Mouse (Mus musculus): Measurements from ENCODE around the gene Rps3. TPM values are rescaled to one million over a fixed set of nuclear protein-coding genes. Genes with fewer than 3 reads are reported as not detected.
A peak's percentile ranks its signal among the peaks of the same experiment; 100 is the strongest.
"Not testable (repeated sequence)": the region's sequence is repeated elsewhere in the genome, so short reads cannot be mapped to it uniquely, and the experiment has no call there.

The Rps3 gene
- 386 and 406 TPM in 2 replicates for total RNA-seq (2015; ENCODE audit: low replicate concordance)
- total RNA-seq (2017; ENCODE audit: low replicate concordance) = 293 and 564 TPM in 2 replicates

- ATAC-seq (replicated peaks; ENCODE audit: low FRiP score, poor library complexity, severe bottlenecking) = peak; percentile 96
These were observed at the start of gene Rps3 for GRCm38 (mm10) chr7:99483271-99483923. Gene Rps3, minus strand, starts transcription at chr7:99483738.

- ATAC-seq (replicated peaks; ENCODE audit: low FRiP score, poor library complexity, severe bottlenecking) = peak; percentile 28
These were observed 49.0 kb upstream of the Rps3 start for GRCm38 (mm10) chr7:99532526-99532925.

GRCm38 (mm10) chr7:99531408-99531970 lies 48.0 kb upstream of the Rps3 start:
- peak; percentile 72 for ATAC-seq (replicated peaks; ENCODE audit: low FRiP score, poor library complexity, severe bottlenecking)

GRCm38 (mm10) chr7:99529410-99529809 lies 45.9 kb upstream of the Rps3 start:
- ATAC-seq (replicated peaks; ENCODE audit: low FRiP score, poor library complexity, severe bottlenecking) = no peak

- no peak for ATAC-seq (replicated peaks; ENCODE audit: low FRiP score, poor library complexity, severe bottlenecking)
These were observed 45.0 kb upstream of the Rps3 start for GRCm38 (mm10) chr7:99528547-99528946.

- no peak for ATAC-seq (replicated peaks; ENCODE audit: low FRiP score, poor library complexity, severe bottlenecking)
These were observed 40.3 kb upstream of the Rps3 start for GRCm38 (mm10) chr7:99523837-99524236.

GRCm38 (mm10) chr7:99523121-99523520 lies 39.6 kb upstream of the Rps3 start:
- no peak for ATAC-seq (replicated peaks; ENCODE audit: low FRiP score, poor library complexity, severe bottlenecking)

- no peak for ATAC-seq (replicated peaks; ENCODE audit: low FRiP score, poor library complexity, severe bottlenecking)
These were observed 35.6 kb upstream of the Rps3 start for GRCm38 (mm10) chr7:99518954-99519644.

GRCm38 (mm10) chr7:99516814-99517157 lies 33.2 kb upstream of the Rps3 start:
- peak; percentile 91 for ATAC-seq (replicated peaks; ENCODE audit: low FRiP score, poor library complexity, severe bottlenecking)

GRCm38 (mm10) chr7:99516092-99516813 lies 32.7 kb upstream of the Rps3 start:
- ATAC-seq (replicated peaks; ENCODE audit: low FRiP score, poor library complexity, severe bottlenecking) = no peak; the same call in 1 of the 2 replicates

- ATAC-seq (replicated peaks; ENCODE audit: low FRiP score, poor library complexity, severe bottlenecking) = no peak
These were observed 26.6 kb upstream of the Rps3 start for GRCm38 (mm10) chr7:99510087-99510501.

GRCm38 (mm10) chr7:99508187-99508586 lies 24.6 kb upstream of the Rps3 start:
- ATAC-seq (replicated peaks; ENCODE audit: low FRiP score, poor library complexity, severe bottlenecking) = not testable (repeated sequence)

GRCm38 (mm10) chr7:99504556-99504955 lies 21.0 kb upstream of the Rps3 start:
- no peak for ATAC-seq (replicated peaks; ENCODE audit: low FRiP score, poor library complexity, severe bottlenecking)

- peak; percentile 84 for ATAC-seq (replicated peaks; ENCODE audit: low FRiP score, poor library complexity, severe bottlenecking)
These were observed 17.6 kb upstream of the Rps3 start for GRCm38 (mm10) chr7:99501148-99501547.

GRCm38 (mm10) chr7:99500655-99501054 lies 17.1 kb upstream of the Rps3 start:
- peak; percentile 80 for ATAC-seq (replicated peaks; ENCODE audit: low FRiP score, poor library complexity, severe bottlenecking)

GRCm38 (mm10) chr7:99500201-99500600 lies 16.7 kb upstream of the Rps3 start:
- ATAC-seq (replicated peaks; ENCODE audit: low FRiP score, poor library complexity, severe bottlenecking) = peak; percentile 86

- no peak for ATAC-seq (replicated peaks; ENCODE audit: low FRiP score, poor library complexity, severe bottlenecking)
These were observed 15.6 kb upstream of the Rps3 start for GRCm38 (mm10) chr7:99499128-99499527.

GRCm38 (mm10) chr7:99489708-99490107 lies 6.2 kb upstream of the Rps3 start:
- ATAC-seq (replicated peaks; ENCODE audit: low FRiP score, poor library complexity, severe bottlenecking) = no peak

GRCm38 (mm10) chr7:99484679-99485078 lies 1.1 kb upstream of the Rps3 start:
- no peak for ATAC-seq (replicated peaks; ENCODE audit: low FRiP score, poor library complexity, severe bottlenecking)

- ATAC-seq (replicated peaks; ENCODE audit: low FRiP score, poor library complexity, severe bottlenecking) = peak; percentile 4; the same call in 1 of the 2 replicates
These were observed 384 bp upstream of the Rps3 start for GRCm38 (mm10) chr7:99483924-99484319.

Data from erythroid progenitor cell, adult 5-6 weeks (primary cell).